In genomic region chr3:96198181-96198580, GRCm38 (mm10) we compare ENCODE assay signal across 8 mouse cellular contexts. TPM values are rescaled to one million over a fixed set of nuclear protein-coding genes. Genes with fewer than 3 reads are reported as not detected.
A peak's percentile ranks its signal among the peaks of the same experiment; 100 is the strongest.
DNase-seq lines count a peak whose midpoint lies in the region; ATAC-seq and TF ChIP-seq lines count a peak whose summit lies in the region.

No protein-coding gene starts in this region.

- H3K9ac ChIP-seq in heart, postnatal 0 days (replicated peaks; ENCODE audit: low read depth, low read length), result no peak overlapping the region
- H3K9ac ChIP-seq in liver, embryonic 14.5 days (replicated peaks), result peak overlapping the region; percentile 94

- TF ChIP-seq CTCF in heart, postnatal 0 days (IDR thresholded peaks at IDR 0.05; ENCODE audit: low read depth), result no peak
- no peak for TF ChIP-seq CTCF in liver, embryonic 14.5 days (IDR thresholded peaks at IDR 0.05; ENCODE audit: low read depth)
- no peak for TF ChIP-seq CTCF in small intestine, adult 2 months (IDR thresholded peaks at IDR 0.05; ENCODE audit: extremely low read depth, insufficient read length, insufficient replicate concordance, low read depth, low read length)

- no peaks in the 10 kb centered on the region for H3K9me3 ChIP-seq in heart, postnatal 0 days (replicated peaks; ENCODE audit: control insufficient read depth, low read length)
- no peaks in the 10 kb centered on the region for H3K9me3 ChIP-seq in liver, embryonic 14.5 days (ENCODE audit: control insufficient read depth, low read length)

- TF ChIP-seq POLR2A in small intestine, adult 2 months (IDR thresholded peaks at IDR 0.05; ENCODE audit: low read depth, low read length), result no peak

- no peaks in the 10 kb centered on the region for H3K27me3 ChIP-seq in heart, postnatal 0 days (ENCODE audit: control insufficient read depth, insufficient read depth, low read length)
- no peaks in the 10 kb centered on the region for H3K27me3 ChIP-seq in liver, embryonic 14.5 days (ENCODE audit: control insufficient read depth, insufficient read depth, low read length)
- no peaks in the 10 kb centered on the region for H3K27me3 ChIP-seq in small intestine, adult 2 months (ENCODE audit: control insufficient read depth, insufficient read depth, low read length)

- no peak for DNase-seq in heart, postnatal 0 days (ENCODE audit: low spot score)
- DNase-seq in heart, adult 11 months, result no peak
- DNase-seq in T-cell, adult 2 months (ENCODE audit: low spot score), result peak; percentile 85
- DNase-seq in liver, embryonic 14.5 days (ENCODE audit: low read depth in 3 of 3, low spot score in 3 of 3), result peak in 1 of 3 experiments; percentile 45
- no peak for DNase-seq in left cerebral cortex, adult 9 months (ENCODE audit: low spot score in 2 of 2)

- peaks cover 13% of the 10 kb centered on the region for H3K4me1 ChIP-seq in heart, postnatal 0 days (ENCODE audit: control insufficient read depth, insufficient read depth)
- H3K4me1 ChIP-seq in liver, embryonic 14.5 days (replicated peaks; ENCODE audit: control insufficient read depth in 2 of 2, insufficient read depth in 2 of 2, low read length in 1 of 2), result peaks cover 13 to 22% of the 10 kb centered on the region in 2 experiments
- peaks cover 3% of the 10 kb centered on the region; the same call in 1 of the 2 replicates for H3K4me1 ChIP-seq in small intestine, adult 2 months (ENCODE audit: control insufficient read depth, insufficient read depth, insufficient read length, low read length)

- H3K27ac ChIP-seq in heart, postnatal 0 days (ENCODE audit: low read depth), result no peak overlapping the region; the same call in 1 of the 2 replicates
- peak overlapping the region; percentile 77 for H3K27ac ChIP-seq in liver, embryonic 14.5 days
- H3K27ac ChIP-seq in small intestine, adult 2 months (ENCODE audit: insufficient read depth, low read depth, low read length), result peak overlapping the region; percentile 21

- H3K36me3 ChIP-seq in heart, postnatal 0 days (replicated peaks; ENCODE audit: control insufficient read depth, insufficient read depth, low read length), result peaks cover 9% of the 10 kb centered on the region; the same call in 1 of the 2 replicates
- no peaks in the 10 kb centered on the region for H3K36me3 ChIP-seq in liver, embryonic 14.5 days (replicated peaks; ENCODE audit: control insufficient read depth, insufficient read depth, low read depth)
- H3K36me3 ChIP-seq in small intestine, adult 2 months (ENCODE audit: control insufficient read depth, insufficient read depth, low read length), result no peaks in the 10 kb centered on the region

- TF ChIP-seq EP300 in heart, postnatal 0 days (IDR thresholded peaks at IDR 0.05; ENCODE audit: low read depth), result no peak
- TF ChIP-seq EP300 in liver, embryonic 14.5 days (IDR thresholded peaks at IDR 0.05; ENCODE audit: low read depth), result no peak

- peak overlapping the region; percentile 65 for H3K4me2 ChIP-seq in heart, postnatal 0 days (ENCODE audit: low read depth, low read length)
- H3K4me2 ChIP-seq in liver, embryonic 14.5 days (ENCODE audit: low read depth), result peak overlapping the region; percentile 97

- H3K4me3 ChIP-seq in heart, postnatal 0 days (ENCODE audit: low read depth, low read length), result peak overlapping the region; percentile 48; the same call in 1 of the 2 replicates
- H3K4me3 ChIP-seq in liver, embryonic 14.5 days (ENCODE audit: insufficient read depth in 1 of 2, low read depth in 2 of 2, low read length in 2 of 2), result peak overlapping the region; percentile 33 to 70
- peak overlapping the region; percentile 49 for H3K4me3 ChIP-seq in small intestine, adult 2 months (ENCODE audit: low read depth, low read length)

- ATAC-seq in heart, postnatal 0 days (ENCODE audit: insufficient read depth, low read depth), result no peak
- peak; percentile 49 for ATAC-seq in granulocyte monocyte progenitor cell, adult 5-6 weeks (replicated peaks; ENCODE audit: poor library complexity, severe bottlenecking)
- peak; percentile 42; the same call in 1 of the 2 replicates for ATAC-seq in liver, embryonic 14.5 days (ENCODE audit: insufficient read depth)
- ATAC-seq in erythroid progenitor cell, adult 5-6 weeks (replicated peaks; ENCODE audit: low FRiP score, poor library complexity, severe bottlenecking), result no peak

- WGBS in heart, postnatal 0 days, result 1% methylated on average over 6 of the region's 6 CpGs
- 3% methylated on average over 6 of the region's 6 CpGs for WGBS in liver, embryonic 14.5 days (ENCODE audit: insufficient replicate concordance)
- WGBS in small intestine, adult 2 months, result under 1% methylated on average over 6 of the region's 6 CpGs

RNA-seq across cellular contexts. Expression of gene Sv2a, which starts 17.2 kb away (rescaled TPM):
- 9.8 and 15.4 TPM in 2 replicates for total RNA-seq in heart, postnatal 0 days (2014; rRNA removed; ENCODE audit: low replicate concordance)
- polyA plus RNA-seq in heart, postnatal 0 days (2015; fragmentation: Nextera tagmentation; extraction: Ambion mirVana), result 10.8 and 11.2 TPM in 2 replicates
- 0.39 and 1.7 TPM in 2 replicates for total RNA-seq in granulocyte monocyte progenitor cell, adult 5-6 weeks (2014; fragmentation: Nextera tagmentation)
- total RNA-seq in granulocyte monocyte progenitor cell, adult 5-6 weeks (2017), result 0.21 and 1.7 TPM in 2 replicates
- polyA plus RNA-seq in liver, embryonic 14.5 days (2012; rRNA removed), result 0.39 and 0.48 TPM in 2 replicates
- polyA plus RNA-seq in liver, embryonic 14.5 days (2014; fragmentation: Nextera tagmentation; extraction: Ambion mirVana), result 0.10 and 0.39 TPM in 2 replicates
- 0.85 and 1.4 TPM in 2 replicates for polyA plus RNA-seq in small intestine, adult 2 months (2012; rRNA removed)
- not detected in 2 replicates for total RNA-seq in erythroid progenitor cell, adult 5-6 weeks (2015; ENCODE audit: low replicate concordance)
- total RNA-seq in erythroid progenitor cell, adult 5-6 weeks (2017; ENCODE audit: low replicate concordance), result not detected in 2 replicates

RNA-seq across cellular contexts. Expression of gene Bola1, which starts 21.3 kb away (rescaled TPM):
- total RNA-seq in heart, postnatal 0 days (2014; rRNA removed; ENCODE audit: low replicate concordance), result 30.0 and 78.1 TPM in 2 replicates
- 52.4 and 55.3 TPM in 2 replicates for polyA plus RNA-seq in heart, postnatal 0 days (2015; fragmentation: Nextera tagmentation; extraction: Ambion mirVana)
- 9.4 and 44.0 TPM in 2 replicates for total RNA-seq in granulocyte monocyte progenitor cell, adult 5-6 weeks (2014; fragmentation: Nextera tagmentation)
- total RNA-seq in granulocyte monocyte progenitor cell, adult 5-6 weeks (2017), result 45.3 and 56.0 TPM in 2 replicates
- polyA plus RNA-seq in liver, embryonic 14.5 days (2012; rRNA removed), result 32.2 and 34.0 TPM in 2 replicates
- 49.4 and 49.7 TPM in 2 replicates for polyA plus RNA-seq in liver, embryonic 14.5 days (2014; fragmentation: Nextera tagmentation; extraction: Ambion mirVana)
- polyA plus RNA-seq in small intestine, adult 2 months (2012; rRNA removed), result 62.0 and 66.0 TPM in 2 replicates
- total RNA-seq in erythroid progenitor cell, adult 5-6 weeks (2015; ENCODE audit: low replicate concordance), result 10.8 and 11.3 TPM in 2 replicates
- 4.9 and 15.5 TPM in 2 replicates for total RNA-seq in erythroid progenitor cell, adult 5-6 weeks (2017; ENCODE audit: low replicate concordance)

RNA-seq across cellular contexts. Expression of gene Hist2h2ab, which starts 21.5 kb away (rescaled TPM):
- total RNA-seq in heart, postnatal 0 days (2014; rRNA removed; ENCODE audit: low replicate concordance), result 41.6 and 50.4 TPM in 2 replicates
- not detected in 2 replicates for polyA plus RNA-seq in heart, postnatal 0 days (2015; fragmentation: Nextera tagmentation; extraction: Ambion mirVana)
- 2.9 and 4.4 TPM in 2 replicates for total RNA-seq in granulocyte monocyte progenitor cell, adult 5-6 weeks (2014; fragmentation: Nextera tagmentation)
- total RNA-seq in granulocyte monocyte progenitor cell, adult 5-6 weeks (2017), result 239 TPM in 2 replicates
- polyA plus RNA-seq in liver, embryonic 14.5 days (2012; rRNA removed), result 0.68 TPM in 1 of 2 replicates, not detected in the other
- 0.52 TPM in 1 of 2 replicates, not detected in the other for polyA plus RNA-seq in liver, embryonic 14.5 days (2014; fragmentation: Nextera tagmentation; extraction: Ambion mirVana)
- polyA plus RNA-seq in small intestine, adult 2 months (2012; rRNA removed), result 3.4 and 9.2 TPM in 2 replicates
- 6.8 and 8.4 TPM in 2 replicates for total RNA-seq in erythroid progenitor cell, adult 5-6 weeks (2015; ENCODE audit: low replicate concordance)
- 256 and 561 TPM in 2 replicates for total RNA-seq in erythroid progenitor cell, adult 5-6 weeks (2017; ENCODE audit: low replicate concordance)

RNA-seq across cellular contexts. Expression of gene Hist2h2ac, which starts 22.5 kb away (rescaled TPM):
- 861 and 913 TPM in 2 replicates for total RNA-seq in heart, postnatal 0 days (2014; rRNA removed; ENCODE audit: low replicate concordance)
- 2.5 and 3.4 TPM in 2 replicates for polyA plus RNA-seq in heart, postnatal 0 days (2015; fragmentation: Nextera tagmentation; extraction: Ambion mirVana)
- total RNA-seq in granulocyte monocyte progenitor cell, adult 5-6 weeks (2014; fragmentation: Nextera tagmentation), result 11.4 and 41.6 TPM in 2 replicates
- 2,701 and 3,178 TPM in 2 replicates for total RNA-seq in granulocyte monocyte progenitor cell, adult 5-6 weeks (2017)
- 18.5 and 20.7 TPM in 2 replicates for polyA plus RNA-seq in liver, embryonic 14.5 days (2012; rRNA removed)
- polyA plus RNA-seq in liver, embryonic 14.5 days (2014; fragmentation: Nextera tagmentation; extraction: Ambion mirVana), result 14.0 and 18.2 TPM in 2 replicates
- 28.7 and 40.4 TPM in 2 replicates for polyA plus RNA-seq in small intestine, adult 2 months (2012; rRNA removed)
- total RNA-seq in erythroid progenitor cell, adult 5-6 weeks (2015; ENCODE audit: low replicate concordance), result 180 and 195 TPM in 2 replicates
- 7,308 and 8,144 TPM in 2 replicates for total RNA-seq in erythroid progenitor cell, adult 5-6 weeks (2017; ENCODE audit: low replicate concordance)

RNA-seq across cellular contexts. Expression of gene Hist2h2be, which starts 22.7 kb away (rescaled TPM):
- total RNA-seq in heart, postnatal 0 days (2014; rRNA removed; ENCODE audit: low replicate concordance), result 13.2 and 22.1 TPM in 2 replicates
- 6.4 and 7.6 TPM in 2 replicates for polyA plus RNA-seq in heart, postnatal 0 days (2015; fragmentation: Nextera tagmentation; extraction: Ambion mirVana)
- total RNA-seq in granulocyte monocyte progenitor cell, adult 5-6 weeks (2014; fragmentation: Nextera tagmentation), result 5.1 and 11.2 TPM in 2 replicates
- 3.3 and 4.4 TPM in 2 replicates for total RNA-seq in granulocyte monocyte progenitor cell, adult 5-6 weeks (2017)
- polyA plus RNA-seq in liver, embryonic 14.5 days (2012; rRNA removed), result 8.7 and 8.9 TPM in 2 replicates
- polyA plus RNA-seq in liver, embryonic 14.5 days (2014; fragmentation: Nextera tagmentation; extraction: Ambion mirVana), result 6.4 and 9.1 TPM in 2 replicates
- polyA plus RNA-seq in small intestine, adult 2 months (2012; rRNA removed), result 0.96 and 1.4 TPM in 2 replicates
- 46.5 and 50.7 TPM in 2 replicates for total RNA-seq in erythroid progenitor cell, adult 5-6 weeks (2015; ENCODE audit: low replicate concordance)
- 35.9 and 44.5 TPM in 2 replicates for total RNA-seq in erythroid progenitor cell, adult 5-6 weeks (2017; ENCODE audit: low replicate concordance)

Comparison
In these comparisons a context has a peak if more than half of its experiments do, and no peak if none do; other contexts are left out.
1. ATAC-seq: peak in granulocyte monocyte progenitor cell, adult 5-6 weeks (single experiment) and liver, embryonic 14.5 days (single experiment); none in heart, postnatal 0 days (single experiment) and erythroid progenitor cell, adult 5-6 weeks (single experiment).
2. Peak in every context shown above with its lines, with median percentiles within 50 percentile points of each other: H3K4me3 ChIP-seq.